Mouse (Mus musculus): ENCODE results near the gene Rela.

Gene Rela

DNA sequence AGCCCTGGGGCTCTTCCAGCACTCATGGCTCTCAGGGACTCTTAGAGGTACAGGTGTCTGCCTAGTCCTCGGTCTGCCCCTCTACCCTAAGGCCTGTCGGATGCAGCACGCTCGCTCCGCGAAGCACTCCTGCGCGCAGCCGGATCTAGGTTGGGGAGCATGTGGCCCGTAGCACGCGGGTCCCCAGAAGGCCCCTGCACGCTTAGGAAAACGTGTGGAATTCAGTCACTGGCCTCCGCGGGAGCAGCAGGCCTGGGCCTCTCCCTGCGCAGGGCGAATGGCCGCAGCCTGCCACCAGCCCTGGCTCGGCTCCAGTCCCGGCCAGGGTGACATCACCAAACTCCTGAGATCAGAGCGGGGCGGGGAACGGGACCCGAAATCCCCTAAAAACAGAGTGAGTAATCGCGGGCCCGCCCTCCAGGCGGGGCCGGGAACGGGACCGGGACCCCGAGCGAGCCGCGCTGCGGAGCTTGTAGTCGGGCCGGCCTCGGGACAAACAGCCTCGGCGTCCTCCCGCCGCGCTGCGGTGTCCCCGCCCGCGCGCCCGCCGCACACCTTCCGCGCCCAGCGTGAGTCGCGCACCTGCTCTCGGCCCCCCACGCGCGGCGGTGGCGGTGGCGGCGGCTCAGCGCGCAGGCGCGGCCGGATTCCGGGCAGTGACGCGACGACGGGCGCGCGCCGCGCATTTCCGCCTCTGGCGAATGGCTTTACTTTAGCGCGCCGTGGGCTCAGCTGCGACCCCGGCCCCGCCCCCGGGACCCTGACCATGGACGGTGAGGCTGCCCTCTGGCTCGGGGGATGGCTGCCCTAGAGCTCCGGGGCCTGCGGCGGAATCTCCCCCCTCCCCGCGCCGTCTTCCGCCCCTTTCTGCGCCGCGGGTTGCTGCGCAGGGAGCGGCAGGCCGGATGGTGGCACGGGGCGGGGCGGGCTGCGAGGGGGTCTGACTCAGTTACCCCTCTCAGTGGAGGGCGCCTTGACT lies at the start of gene Rela:
Rela (plus strand) TSS at position 415 of the 979 bp plus-strand sequence.
- peak; percentile 99 for DNase-seq (ENCODE audit: inconsistent ontology term)

DNA sequence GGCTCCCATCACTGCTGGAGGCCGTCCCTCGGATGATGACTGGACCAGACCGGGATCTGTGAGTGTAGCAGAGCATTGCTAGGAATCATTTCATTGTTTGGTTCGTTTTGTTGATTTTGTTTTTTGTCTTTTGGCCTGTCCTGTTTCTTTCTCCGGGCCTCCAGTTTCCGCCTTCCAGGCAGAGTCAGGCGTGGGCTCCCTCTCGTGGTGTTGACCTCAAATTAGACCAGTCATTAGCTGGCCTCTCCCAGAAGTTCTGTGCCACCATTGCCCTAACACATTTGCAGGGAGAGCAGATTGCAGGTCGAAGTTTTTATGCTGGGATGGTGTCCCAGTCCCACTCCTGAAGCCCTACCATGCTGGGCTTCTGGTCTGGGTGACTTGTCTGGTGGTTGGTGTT lies 48.1 kb upstream of the Rela start:
- DNase-seq (ENCODE audit: inconsistent ontology term): no peak

DNA sequence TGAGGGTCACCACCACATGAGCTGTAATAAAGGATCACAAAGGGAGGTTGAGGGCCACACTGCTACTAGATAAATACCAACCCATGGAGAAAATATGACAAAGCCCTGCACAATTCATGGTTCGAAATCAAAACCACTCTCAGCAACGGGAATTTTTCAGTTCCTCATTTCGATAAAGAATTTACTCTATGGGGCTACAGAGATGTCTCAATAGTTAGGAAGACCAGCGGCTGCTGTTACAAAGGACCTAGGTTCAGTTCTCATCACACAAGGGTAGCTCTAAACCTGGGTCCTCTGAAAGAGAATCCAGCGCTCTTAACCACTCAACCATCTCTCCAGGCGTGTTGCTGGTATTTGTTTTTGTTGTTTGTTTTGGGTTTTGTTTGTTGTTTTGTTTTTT lies 45.4 kb upstream of the Rela start:
- no peak for DNase-seq (ENCODE audit: inconsistent ontology term)

DNA sequence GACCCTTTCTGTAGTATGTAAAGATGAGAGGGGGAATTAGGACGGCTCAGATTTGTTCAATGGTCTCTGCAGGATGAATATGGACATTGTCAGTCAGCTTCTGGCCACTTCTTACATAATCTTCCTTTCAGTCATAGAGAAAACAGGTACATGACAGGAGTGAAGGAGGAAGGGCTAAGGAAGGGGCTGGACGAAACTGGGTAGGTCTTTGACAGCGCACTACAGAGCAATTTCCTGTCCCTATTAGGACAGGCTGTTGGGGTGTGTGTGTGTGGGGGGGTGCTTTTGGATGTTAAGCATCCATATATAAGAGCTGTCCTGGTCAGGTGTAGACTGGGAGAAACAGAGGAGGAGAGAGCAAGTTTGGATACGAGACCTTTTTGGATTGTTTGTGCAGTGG lies 38.1 kb upstream of the Rela start:
- DNase-seq (ENCODE audit: inconsistent ontology term): no peak

DNA sequence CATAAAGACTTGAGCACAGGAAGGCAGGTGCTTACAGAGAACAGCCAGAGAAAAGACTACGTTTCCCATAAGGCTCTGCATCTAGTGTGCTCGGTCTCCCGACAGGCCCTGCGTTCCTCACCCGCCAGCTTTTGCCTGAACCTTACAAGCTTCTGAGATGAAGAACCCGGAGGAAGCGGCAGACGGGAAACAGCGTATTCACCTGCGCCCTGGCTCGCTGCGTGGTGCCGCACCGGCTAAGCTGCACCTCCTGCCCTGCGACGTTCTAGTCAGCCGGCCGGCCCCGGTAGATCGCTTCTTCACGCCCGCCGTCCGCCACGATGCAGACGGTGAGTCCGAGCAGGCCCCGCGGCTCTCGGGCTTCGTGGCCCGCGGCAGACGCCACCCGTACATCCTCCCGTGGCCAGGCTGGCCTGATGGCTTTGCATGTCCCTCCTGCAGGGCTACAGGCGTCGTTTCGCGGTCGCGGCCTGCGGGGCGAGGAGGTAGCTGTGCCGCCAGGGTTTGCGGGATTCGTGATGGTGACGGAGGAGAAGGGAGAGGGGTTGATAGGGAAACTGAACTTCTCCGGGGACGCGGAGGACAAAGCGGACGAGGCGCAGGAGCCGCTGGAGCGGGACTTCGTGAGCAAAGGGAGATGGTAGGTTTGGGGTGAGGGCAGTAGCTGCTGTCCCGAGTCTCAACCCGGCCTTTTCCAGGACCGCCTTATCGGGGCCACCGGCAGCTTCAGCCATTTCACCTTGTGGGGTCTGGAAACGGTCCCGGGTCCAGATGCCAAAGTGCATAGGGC lies 35.3 kb upstream of the Rela start, which contains the start of gene Rnaseh2c:
Rnaseh2c (plus strand) TSS at position 122 of the 790 bp plus-strand sequence.
- peak; percentile 81 for DNase-seq (ENCODE audit: inconsistent ontology term)

DNA sequence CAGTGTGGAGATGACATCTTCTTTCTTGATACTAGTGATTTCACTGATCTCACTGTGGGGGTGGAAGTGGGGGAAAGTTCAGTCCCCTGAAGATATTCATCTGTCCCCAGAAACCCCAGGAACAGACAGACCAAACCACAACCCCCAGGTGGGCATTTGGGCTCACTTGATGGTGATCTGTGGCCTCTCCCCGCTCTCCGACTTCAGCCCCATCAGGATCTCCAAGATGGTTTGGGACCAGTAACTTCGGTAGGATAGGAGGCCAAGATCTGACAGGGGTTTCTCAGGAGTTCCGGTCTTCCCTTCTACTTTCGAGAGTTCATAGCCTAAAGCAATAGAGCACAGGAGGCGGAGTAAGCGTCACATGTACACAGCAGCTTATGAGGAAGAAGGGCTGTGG lies 33.6 kb upstream of the Rela start:
- DNase-seq (ENCODE audit: inconsistent ontology term): no peak

DNA sequence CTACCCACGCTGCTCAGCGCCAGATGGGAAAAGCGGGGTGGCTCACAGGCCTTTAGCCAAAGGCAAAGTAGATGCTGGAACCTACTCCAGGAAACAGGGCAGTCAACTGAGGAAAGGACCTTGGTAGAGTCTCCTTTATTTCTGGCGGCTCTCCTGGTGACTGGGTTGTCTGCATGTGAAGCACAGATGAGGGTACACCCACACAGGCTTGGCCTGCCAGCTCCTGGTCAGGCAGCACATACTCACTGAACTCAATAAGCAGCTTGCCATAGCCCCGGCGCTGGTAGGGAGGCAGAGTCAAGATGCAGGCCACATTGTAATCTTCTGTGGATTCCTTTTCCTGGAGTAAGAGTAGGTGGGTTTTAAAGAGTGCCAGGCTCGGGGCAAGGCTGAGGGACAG lies 32.2 kb upstream of the Rela start:
- no peak for DNase-seq (ENCODE audit: inconsistent ontology term)

DNA sequence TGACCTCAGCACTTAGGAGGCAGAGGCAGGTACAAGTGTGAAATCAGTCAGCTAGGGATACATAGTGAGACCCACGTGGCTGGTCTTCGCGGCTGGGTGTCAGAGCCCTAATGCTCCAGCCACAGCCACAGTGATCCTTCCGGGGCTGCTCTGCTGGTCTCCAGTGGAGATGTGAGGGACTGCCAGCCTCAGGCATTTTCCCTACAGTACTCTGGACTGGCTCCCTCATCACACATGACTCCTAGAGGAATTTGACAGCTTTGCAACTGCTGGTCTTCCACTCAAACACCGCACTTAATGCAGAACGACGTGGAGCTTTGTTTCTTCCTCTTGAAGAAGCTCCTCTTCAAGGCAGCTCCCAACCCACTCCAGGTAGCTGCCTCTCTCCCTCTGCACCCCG lies 31.1 kb upstream of the Rela start:
- no peak for DNase-seq (ENCODE audit: inconsistent ontology term)

DNA sequence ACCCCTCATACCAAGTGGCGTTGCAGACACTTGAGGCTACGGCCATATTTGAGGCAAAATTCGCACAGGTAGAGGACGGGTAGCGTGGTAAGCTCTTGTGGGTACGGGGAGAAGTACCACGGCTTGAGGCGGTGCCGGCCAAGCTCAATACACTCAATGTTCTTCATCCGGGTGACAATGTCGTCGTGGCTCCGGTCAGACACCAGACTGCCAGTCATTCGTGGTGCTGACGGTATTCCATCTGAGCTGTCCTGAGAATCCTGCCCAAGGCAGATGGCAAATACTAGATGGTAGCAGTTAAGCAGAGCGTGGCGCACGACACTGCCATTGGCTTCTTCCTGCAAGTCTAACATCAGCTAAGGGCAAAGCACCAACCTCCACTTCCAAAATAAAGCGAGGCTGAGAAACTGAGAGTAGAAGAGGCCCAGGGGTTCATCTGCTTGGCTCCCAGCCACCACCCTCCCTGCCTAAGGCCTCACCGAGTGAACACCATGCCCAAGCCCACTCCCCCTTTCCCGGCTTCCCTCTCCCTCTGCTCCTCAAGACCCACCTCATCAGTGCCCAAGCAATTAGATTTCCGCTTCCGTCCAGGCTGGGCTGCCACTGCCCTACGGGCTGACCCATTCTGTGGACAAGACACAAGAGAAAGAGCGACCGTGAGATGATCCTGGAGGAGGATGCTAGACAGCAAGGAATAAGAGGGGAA lies 29.4 kb upstream of the Rela start:
- DNase-seq (ENCODE audit: inconsistent ontology term): no peak

DNA sequence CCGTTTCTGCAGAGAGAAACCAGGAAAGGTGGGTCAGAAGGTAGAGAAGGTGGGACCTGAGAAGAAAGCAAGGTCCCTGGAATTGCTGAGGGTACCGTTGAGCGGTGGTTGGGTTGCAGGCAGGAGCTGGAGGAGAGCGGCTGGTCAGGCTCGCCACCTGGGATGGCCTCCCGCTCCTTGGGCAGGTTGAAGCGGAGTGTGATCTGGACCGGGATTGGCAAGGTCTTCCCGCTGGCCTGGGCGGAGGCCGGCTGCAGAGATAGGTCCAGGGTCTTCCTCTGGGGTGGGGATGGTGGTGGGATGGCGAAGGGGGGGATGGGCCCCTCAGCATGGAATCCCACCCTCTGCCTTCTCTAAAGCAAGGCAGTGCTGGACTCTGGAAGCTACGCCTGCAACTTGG lies 28.6 kb upstream of the Rela start:
- no peak for DNase-seq (ENCODE audit: inconsistent ontology term)

DNA sequence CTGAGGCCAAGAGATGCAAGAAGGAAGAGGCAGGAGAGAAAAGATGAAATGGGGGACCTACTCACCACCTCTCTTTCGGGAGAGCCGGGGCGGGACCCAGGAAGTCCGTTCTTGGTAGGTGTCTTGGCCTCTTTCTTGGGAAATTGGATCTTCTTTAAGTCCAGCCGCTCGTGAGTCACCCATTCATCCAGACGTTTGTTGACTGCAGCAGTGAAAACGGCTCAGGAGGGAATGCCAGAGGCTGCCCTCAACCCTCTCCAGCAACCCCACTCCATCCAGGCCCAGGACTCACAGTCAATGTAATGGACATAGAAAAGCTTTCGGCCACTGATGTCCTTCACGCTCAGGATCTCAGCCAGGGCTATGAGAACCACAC lies 28.1 kb upstream of the Rela start:
- DNase-seq (ENCODE audit: inconsistent ontology term): no peak

DNA sequence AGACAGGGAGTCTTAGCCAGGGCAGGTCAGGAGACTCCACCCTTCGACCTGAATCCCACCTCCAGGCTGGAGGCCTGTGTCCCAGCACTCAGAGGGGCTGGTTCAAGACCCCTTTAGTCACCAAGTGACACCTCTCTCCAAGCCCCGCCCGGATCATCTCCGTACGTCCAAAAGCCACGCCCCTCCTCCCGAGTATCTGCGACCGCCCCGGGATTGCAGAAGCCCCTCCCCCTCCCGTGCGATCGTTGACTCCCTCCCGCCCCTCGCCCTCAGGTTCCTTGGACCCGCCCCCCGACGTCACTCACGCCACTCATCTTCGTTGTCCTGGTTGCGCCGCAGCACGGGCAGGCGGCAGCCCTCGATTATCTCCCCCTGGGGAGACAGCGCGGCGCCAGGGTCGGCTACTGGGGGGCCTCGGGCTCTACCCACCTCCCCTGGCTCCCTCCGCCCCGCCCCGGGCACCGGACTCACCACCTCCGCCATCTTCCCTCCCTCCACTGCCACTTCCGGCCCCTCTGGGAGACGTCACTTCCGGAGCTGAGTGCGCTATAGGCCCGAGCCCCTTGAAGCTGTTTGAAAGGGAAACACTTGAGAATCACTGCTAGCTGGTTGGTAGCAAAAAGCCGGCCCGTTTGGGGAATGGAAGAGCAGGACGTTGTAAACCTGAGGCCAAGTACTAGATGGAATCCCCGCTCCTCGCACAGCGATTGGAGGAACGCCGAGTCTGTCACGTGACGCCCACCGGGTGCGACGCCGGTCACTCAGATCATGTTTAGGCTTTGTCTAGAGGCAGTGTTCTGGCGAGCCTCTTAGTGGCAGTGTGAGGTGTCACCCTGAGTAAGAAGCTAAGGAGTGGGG lies 27.5 kb upstream of the Rela start, which contains the start of gene Kat5:
Kat5 (minus strand) TSS at position 691 of the 858 bp plus-strand sequence.
- DNase-seq (ENCODE audit: inconsistent ontology term): peak; percentile 97

DNA sequence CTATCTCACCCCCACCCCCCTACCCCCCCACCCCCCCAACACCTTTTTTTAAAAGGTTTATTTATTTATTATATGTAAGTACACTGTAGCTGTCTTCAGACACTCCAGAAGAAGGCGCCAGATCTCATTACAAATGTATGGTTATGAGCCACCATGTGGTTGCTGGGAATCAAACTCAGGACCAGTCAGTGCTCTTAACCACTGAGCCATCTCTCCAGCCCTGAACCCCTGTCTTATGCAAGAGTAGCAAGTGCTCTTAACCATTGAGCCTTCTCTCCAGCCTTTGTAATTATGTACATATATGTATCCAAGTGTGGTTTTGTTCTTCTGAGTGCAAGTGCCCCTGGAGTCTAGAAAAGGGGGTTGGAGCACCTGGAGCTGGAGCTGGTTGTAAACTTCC lies 25.3 kb upstream of the Rela start:
- no peak for DNase-seq (ENCODE audit: inconsistent ontology term)

DNA sequence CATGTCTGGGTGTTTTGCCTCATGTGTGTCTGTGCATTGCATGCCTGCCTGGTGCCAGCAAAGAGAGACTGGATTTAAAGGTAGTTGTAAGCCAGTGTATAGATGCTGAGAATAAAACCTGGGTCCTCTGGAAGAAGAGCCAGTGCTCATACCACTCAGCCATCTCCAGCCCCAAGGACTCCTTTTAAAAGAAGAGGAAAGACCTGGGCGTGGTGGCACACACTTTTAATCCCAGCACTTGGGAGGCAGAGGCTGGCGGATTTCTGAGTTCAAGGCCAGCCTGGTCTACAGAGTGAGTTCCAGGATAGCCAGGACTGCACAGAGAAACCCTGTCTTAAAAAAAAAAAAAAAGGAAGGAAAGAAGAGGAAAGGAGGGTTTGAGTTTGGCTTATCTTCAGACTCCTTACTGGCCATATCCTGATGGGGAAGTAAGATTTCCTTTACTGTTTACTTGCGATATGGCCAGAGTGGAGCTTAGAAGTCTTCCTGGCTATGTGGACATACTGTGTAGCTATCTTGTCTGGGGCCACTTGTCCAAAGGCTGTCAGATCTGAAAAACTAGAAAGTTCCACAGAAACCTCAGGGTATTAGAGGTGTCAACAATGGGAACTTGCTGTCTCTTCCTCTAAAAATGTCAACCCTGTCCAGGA lies 24.4 kb upstream of the Rela start:
- DNase-seq (ENCODE audit: inconsistent ontology term): no peak

DNA sequence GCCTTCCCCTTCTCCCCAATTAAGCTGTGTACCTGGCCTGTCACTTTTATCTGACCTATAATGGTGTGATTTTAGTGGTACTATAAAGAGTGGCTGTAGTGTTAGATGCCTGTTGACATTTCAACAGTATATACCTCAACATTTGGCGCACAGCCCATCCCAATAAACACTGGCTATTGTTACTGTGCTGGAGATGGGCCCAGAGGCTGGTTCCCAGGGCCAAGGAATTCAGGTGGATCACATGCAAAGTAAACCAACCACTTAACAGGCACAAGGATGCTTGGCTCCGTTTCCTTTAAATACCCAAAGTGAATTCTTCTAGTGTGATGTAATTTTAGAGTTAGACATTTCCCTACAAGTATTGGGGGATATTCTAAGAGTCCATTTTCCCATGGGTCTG lies 22.3 kb upstream of the Rela start:
- peak; percentile 35 for DNase-seq (ENCODE audit: inconsistent ontology term)

DNA sequence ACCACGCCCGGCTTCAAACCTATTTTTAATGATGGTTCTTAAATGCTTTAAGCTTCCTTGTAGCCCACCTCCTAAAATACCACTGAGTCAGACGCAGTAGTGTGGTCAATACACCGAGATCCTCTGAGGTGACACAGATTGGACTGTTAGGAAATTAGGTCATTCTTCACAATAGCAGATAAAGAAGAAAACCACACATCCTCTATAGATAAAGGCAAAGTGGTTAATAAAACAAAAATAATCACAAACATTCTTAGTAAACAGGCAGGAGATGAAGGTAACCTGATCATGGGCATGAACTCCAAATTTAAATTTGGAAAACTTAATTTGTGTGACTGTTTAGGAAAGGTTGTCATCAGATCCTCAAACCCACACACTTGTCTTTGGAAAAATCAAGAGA lies 17.3 kb upstream of the Rela start:
- DNase-seq (ENCODE audit: inconsistent ontology term): no peak

DNA sequence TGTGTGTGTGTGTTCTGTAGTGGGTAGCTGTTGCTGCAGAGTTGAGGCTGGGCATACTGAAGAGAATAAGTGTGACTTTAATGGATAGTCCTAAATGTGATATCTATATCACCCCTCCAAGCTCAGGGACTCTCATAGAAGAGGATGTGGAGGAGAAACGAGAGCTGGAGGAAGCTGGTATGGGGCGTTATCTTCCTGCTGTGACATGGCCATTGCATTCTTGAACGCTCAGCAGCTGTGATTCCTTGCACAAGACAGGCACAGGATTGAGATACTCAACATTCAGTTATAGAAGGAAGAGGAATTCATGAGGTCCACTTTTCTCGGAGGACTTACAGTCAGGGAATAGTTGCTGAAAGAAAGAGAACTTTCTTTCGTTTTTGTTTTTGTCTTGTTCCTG lies 15.4 kb upstream of the Rela start:
- DNase-seq (ENCODE audit: inconsistent ontology term): no peak

DNA sequence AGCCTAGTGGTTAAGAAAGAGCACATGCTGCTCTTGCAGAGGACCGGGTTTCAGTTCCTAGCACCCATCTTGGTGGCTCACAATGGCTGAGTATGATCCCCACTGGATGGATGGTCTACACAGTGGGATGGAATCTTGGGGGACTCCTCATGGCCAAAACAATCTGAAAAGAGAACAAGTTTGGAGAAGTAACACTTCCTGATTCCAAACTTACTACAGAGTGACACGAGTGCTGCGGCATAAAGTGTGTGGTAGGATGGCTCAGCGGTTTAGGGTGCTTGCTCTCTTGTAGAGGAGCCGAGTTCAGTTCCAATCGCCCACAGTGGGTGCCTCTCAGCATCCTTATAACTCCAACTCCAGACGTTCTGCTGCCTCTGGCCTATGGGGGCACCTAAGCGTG lies 12.0 kb upstream of the Rela start:
- no peak for DNase-seq (ENCODE audit: inconsistent ontology term)

DNA sequence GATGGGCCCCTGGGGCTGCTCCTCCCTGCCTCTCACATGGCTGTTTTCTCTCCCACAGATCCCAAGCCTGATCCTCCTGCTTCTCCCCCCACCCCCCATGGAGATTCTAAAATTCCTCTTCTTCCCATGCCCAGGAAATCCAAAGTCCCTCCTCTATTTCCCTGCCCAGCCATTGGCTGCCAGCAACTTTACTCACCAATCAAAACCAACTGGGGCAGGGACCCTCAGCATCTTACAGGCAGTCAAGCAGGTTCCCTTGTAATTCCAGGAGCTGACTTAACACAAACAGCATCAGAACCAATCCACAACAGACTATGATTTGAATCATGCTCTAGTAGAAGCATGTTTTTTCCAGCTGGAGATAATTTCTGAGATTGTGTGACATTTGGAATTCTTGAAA lies 7.4 kb upstream of the Rela start:
- no peak for DNase-seq (ENCODE audit: inconsistent ontology term)

DNA sequence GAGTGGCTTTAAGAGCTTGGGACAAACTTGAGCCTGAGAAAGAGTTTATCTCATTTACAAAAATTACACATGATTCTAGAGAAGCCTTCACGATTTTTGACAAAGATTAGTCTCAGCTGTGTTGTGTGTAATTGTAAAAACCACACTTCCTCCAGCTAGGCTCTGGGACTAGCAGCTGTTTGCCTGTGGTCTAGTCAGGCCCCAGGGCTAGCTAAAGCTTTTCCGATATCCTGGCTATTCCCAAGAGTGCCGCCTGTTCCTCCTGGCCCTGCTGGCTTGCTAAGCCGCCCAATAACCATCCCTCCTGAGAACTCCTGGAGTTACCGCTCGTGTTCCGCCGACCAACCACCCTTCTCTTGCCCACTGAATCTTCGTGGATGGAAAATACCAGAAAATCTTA lies 5.2 kb upstream of the Rela start:
- DNase-seq (ENCODE audit: inconsistent ontology term): no peak

Measured in Muller cell, postnatal 12 days (primary cell).